Mouse (Mus musculus) midbrain, postnatal 0 days (tissue): ENCODE data around the gene Prrt4. TPM values are rescaled to one million over a fixed set of nuclear protein-coding genes. Genes with fewer than 3 reads are reported as not detected.

ENCODE experiments used
- ATAC-seq: fragments of 200-750 bp; cut with Nextera tagmentation; 2 replicates; pipeline ENCODE4 v1.8.0; 2017; ENCODE audit warnings: moderate number of reproducible peaks, mild to moderate bottlenecking, moderate TSS enrichment, moderate library complexity; ENCODE audit not compliant: low FRiP score
- DNase-seq: peaks from one replicate; pipeline ENCODE4 v3.0.0-alpha.2; 2015; ENCODE audit warnings: low spot score
- H3K27ac ChIP-seq: fragments of 300-500 bp; sonication (generic); 2 replicates; pipeline ENCODE4 v1.5.1; 2014; ENCODE audit warnings: low read depth, mild to moderate bottlenecking, low read length, mixed read lengths
- H3K27me3 ChIP-seq: fragments of 300-500 bp; sonication (generic); 2 replicates; pipeline ENCODE4 v1.6.1; 2014; ENCODE audit warnings: low read length, control low read depth, mixed read lengths; ENCODE audit not compliant: insufficient read depth
- H3K36me3 ChIP-seq: fragments of 300-500 bp; sonication (generic); 2 replicates; pipeline ENCODE4 v1.6.1; 2014; ENCODE audit warnings: low read length, control low read depth, mixed read lengths; ENCODE audit not compliant: insufficient read depth
- H3K4me1 ChIP-seq: fragments of 300-500 bp; sonication (generic); 2 replicates; pipeline ENCODE4 v1.6.1; 2014; ENCODE audit warnings: mild to moderate bottlenecking, control low read depth, antibody characterized with exemption, low read length, mixed read lengths; ENCODE audit not compliant: insufficient read depth
- H3K4me2 ChIP-seq: fragments of 300-500 bp; sonication (generic); 2 replicates; pipeline ENCODE4 v1.6.1; 2014; ENCODE audit warnings: low read depth, mild to moderate bottlenecking, low read length, mixed read lengths; ENCODE audit not compliant: poor library complexity, severe bottlenecking
- H3K4me3 ChIP-seq: fragments of 300-500 bp; sonication (generic); 2 replicates; pipeline ENCODE4 v1.5.1; 2014; ENCODE audit warnings: low read depth, mild to moderate bottlenecking, low read length, moderate library complexity
- H3K9ac ChIP-seq: fragments of 300-500 bp; sonication (generic); replicated peaks from 2 replicates; pipeline ENCODE4 v1.6.1; 2014; ENCODE audit warnings: mild to moderate bottlenecking, low read length, moderate library complexity, mixed read lengths; ENCODE audit not compliant: poor library complexity, severe bottlenecking
- H3K9me3 ChIP-seq: fragments of 300-500 bp; sonication (generic); 2 replicates; pipeline ENCODE4 v1.6.1; 2016; ENCODE audit warnings: low read length, control low read depth
- CTCF ChIP-seq: IDR thresholded peaks from 2 replicates; pipeline ENCODE4 v1.5.1; 2016; ENCODE audit warnings: antibody characterized with exemption, mild to moderate bottlenecking
- WGBS: fragments of 180-500 bp; shearing (Covaris S2); extraction: QIAGEN DNeasy Blood & Tissue Kit; methylation state at CpG from one replicate; pipeline ENCODE4 v1.1.7; 2014; 5-methylcytosine and 5-hydroxymethylcytosine counted together
- polyA plus RNA-seq: library from polyadenylated mRNA; unstranded; fragments of >200 nt; fragmentation: Nextera tagmentation; extraction: Ambion mirVana; gene quantifications from 2 replicates; pipeline ENCODE4 v1.2.1, GENCODE M21; 2015
- total RNA-seq: library from RNA; depleted of rRNA; stranded (reverse); fragments of >200 nt; gene quantifications from 2 replicates; pipeline ENCODE4 v1.2.3, GENCODE M21; 2014

Prrt4 gene
- total and polyA plus RNA-seq, 2 experiments from 2014 or later, result 15.4 to 40.2 TPM

DNA sequence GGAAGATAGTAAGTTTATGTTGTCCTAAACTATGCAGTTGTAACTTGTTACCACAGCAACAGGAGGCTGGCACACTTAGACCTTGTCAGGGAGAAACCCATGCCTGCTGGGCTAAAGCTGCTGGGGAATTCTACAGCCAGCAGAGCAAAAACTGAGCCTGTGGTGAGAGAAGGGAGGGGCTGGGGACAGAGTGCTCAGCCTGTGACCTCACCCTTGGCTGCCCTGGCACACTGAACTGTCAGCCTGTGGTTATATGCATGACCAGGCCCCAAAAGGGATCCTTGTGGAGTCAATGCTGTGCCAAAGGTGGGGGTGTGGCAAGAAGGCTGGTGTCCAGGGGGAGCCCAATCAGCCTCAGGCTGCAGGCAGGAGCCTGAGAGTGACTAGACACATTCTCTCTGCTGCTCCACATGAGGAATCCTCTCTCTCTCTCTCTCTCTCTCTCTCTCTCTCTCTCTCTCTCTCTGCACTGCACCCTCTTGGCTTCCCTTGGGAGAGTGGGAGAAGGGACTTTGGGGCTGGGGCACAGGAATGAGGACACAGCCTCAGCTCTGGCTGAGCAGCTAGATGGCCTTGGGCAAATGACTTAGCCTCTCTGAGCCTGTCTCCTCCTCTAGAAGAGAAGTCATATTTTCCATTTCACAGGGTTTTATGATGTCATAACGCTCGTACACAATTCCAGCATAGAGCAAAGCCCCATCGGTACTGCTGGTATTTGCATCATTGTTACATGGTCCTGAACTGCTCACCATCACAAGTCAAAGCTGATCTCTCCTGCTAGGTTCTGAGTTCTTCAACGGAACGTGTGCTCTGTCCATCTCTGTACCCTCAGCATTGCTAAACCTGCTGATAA lies 16.7 kb upstream of the Prrt4 start:
- H3K9ac ChIP-seq, result no peak overlapping the region
- no peak overlapping the region for H3K4me3 ChIP-seq
- no peaks in the 10 kb centered on the region for H3K9me3 ChIP-seq
- WGBS, result 84% methylated on average over 5 of the region's 5 CpGs
- no peak; the same call in 1 of the 2 replicates for ATAC-seq
- TF ChIP-seq CTCF, result no peak
- no peak overlapping the region for H3K4me2 ChIP-seq
- H3K36me3 ChIP-seq, result peaks cover 7% of the 10 kb centered on the region
- peak; percentile 51 for DNase-seq
- no peak overlapping the region for H3K27ac ChIP-seq
- no peaks in the 10 kb centered on the region for H3K27me3 ChIP-seq
- H3K4me1 ChIP-seq, result 0 out of 2 replicates have a peak, but pooled peaks cover 7% of the 10 kb centered on the region

GRCm38 (mm10) chr6:29195146-29195545 lies 15.8 kb upstream of the Prrt4 start:
- no peak overlapping the region for H3K27ac ChIP-seq
- 0 out of 2 replicates have a peak, but pooled peaks cover 7% of the 10 kb centered on the region for H3K4me1 ChIP-seq
- no peak for ATAC-seq
- no peak for TF ChIP-seq CTCF
- H3K9ac ChIP-seq, result no peak overlapping the region
- H3K27me3 ChIP-seq, result no peaks in the 10 kb centered on the region
- no peaks in the 10 kb centered on the region for H3K9me3 ChIP-seq
- no peak overlapping the region for H3K4me2 ChIP-seq
- 89% methylated on average over 5 of the region's 5 CpGs for WGBS
- H3K4me3 ChIP-seq, result no peak overlapping the region
- no peak for DNase-seq
- no peaks in the 10 kb centered on the region for H3K36me3 ChIP-seq

DNA sequence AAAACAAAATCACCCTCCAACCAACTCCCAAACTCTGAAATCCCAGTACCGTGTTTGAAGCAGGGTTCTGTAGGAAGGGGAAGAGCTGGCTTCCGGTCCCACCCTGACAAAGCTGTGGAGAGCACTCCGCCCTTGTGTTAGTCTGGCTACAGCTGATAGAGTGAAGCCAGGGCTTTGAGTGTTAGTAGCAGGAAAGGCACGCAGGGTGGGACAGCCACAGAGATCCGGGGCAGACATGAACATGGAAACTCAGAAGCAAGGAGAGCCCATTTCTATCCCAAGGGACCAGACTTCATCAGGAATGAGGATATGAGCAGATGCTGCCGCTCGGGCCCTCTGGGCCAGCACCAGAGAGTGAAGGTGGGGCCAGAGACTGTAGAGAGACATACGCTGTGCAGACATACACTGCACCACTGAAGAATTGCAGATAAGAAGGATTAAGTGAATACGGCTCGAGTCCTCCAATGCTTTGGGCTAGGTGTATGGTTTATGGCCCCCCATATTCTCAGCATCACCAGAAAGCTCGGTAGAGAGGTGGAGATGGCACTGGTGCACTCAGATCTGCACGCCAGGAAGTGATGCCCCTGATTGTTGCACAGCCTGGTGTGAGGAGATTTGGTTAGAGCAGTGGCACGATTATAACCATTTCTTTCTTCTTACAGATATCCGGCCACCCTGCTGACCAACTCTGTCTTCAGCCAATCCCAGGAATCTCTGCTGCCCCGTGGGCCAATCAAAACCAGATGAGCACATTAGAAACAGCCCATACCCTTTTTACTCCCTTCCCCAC lies 14.8 kb upstream of the Prrt4 start:
- Histone ChIP-seq H3K27ac (no peak overlapping the region), H3K9ac (no peak overlapping the region), H3K27me3 (no peaks in the 10 kb centered on the region), H3K9me3 (no peaks in the 10 kb centered on the region), H3K4me3 (no peak overlapping the region), H3K4me2 (no peak overlapping the region), H3K4me1 (0 out of 2 replicates have a peak, but pooled peaks cover 7% of the 10 kb centered on the region), H3K36me3 (no peaks in the 10 kb centered on the region)
- 73% methylated on average over 15 of the region's 15 CpGs for WGBS
- ATAC-seq (no peak), DNase-seq (no peak)
- no peak for TF ChIP-seq CTCF

GRCm38 (mm10) chr6:29187936-29188335 lies 8.6 kb upstream of the Prrt4 start:
- no peaks in the 10 kb centered on the region for H3K27me3 ChIP-seq
- no peak overlapping the region for H3K9ac ChIP-seq
- 83% methylated on average over 1 of the region's 1 CpGs for WGBS
- ATAC-seq (no peak), DNase-seq (no peak)
- no peak for TF ChIP-seq CTCF
- H3K4me3 ChIP-seq, result no peak overlapping the region
- no peaks in the 10 kb centered on the region for H3K4me1 ChIP-seq
- H3K9me3 ChIP-seq, result no peaks in the 10 kb centered on the region
- H3K4me2 ChIP-seq, result no peak overlapping the region
- no peak overlapping the region for H3K27ac ChIP-seq
- H3K36me3 ChIP-seq, result no peaks in the 10 kb centered on the region

DNA sequence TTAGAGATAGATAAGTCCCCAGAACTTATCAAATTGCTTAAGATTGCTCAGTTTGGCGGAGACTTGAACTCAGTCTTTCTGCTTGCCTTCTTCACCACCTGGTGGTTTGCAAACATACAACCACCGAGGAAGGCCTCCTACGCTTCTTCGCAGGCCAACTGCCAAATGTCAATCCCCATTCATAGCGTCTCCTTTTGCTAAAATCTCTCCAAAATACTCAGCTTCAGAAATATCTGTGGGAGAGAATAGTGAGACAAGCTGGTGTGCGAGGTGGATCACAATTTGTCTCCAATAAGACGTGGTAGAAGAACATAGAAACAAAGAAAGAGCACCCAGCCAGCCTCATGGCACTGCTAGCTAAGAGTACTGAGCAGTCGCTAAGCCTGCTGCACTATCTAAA lies 459 bp upstream of the Prrt4 start:
- 53% methylated on average over 8 of the region's 8 CpGs for WGBS
- Histone ChIP-seq H3K36me3 (peaks cover 4% of the 10 kb centered on the region), H3K4me3 (peak overlapping the region; percentile 73), H3K27ac (peak overlapping the region; percentile 91), H3K9me3 (no peaks in the 10 kb centered on the region), H3K4me2 (peak overlapping the region; percentile 78), H3K9ac (peak overlapping the region; percentile 90), H3K4me1 (no peaks in the 10 kb centered on the region), H3K27me3 (no peaks in the 10 kb centered on the region)
- TF ChIP-seq CTCF, result no peak; the same call in 1 of the 2 replicates
- no peak for DNase-seq
- ATAC-seq, result no peak
